Mouse (Mus musculus): ENCODE data around the gene Tcf3. TPM values are rescaled to one million over a fixed set of nuclear protein-coding genes. Genes with fewer than 3 reads are reported as not detected.

Gene Tcf3
- polyA plus RNA-seq, 1 experiment, result 341 TPM

DNA sequence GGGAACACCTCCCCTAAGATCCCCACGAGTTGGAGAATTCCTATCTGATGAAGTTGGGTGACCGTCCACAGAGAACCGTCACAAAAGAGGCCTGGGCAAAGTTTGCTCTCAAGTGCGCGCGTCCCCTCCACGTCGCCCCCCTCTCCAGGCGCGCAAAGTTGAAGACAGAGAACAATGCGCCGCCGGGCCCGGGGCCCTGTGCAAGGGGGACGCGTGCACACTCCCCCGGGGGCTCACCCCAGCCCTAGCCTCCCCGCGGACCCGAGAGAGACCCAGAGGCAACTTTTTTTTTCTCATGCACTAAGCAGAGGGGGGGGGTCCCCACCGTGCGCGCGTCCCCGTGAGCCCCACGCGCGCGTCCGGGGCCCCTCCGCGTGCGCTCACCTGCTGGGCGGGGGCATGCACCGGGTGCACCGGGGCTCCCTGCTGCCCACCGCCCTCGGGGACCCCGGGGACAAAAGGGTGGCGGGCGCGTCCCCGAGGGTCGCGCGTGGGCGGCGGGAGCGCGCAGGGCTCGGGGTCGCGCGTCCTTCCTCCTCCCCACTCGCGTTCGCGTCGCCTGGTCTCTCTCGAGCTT, 423 bp downstream of the Tcf3 start:
- WGBS, result 1% methylated on average over 60 of the region's 60 CpGs
- H3K4me3 ChIP-seq (ENCODE audit: control insufficient read depth, insufficient read depth, low read length), result peak overlapping the region; percentile 88
- H3K4me1 ChIP-seq (replicated peaks; ENCODE audit: control insufficient read depth, insufficient read depth, low read length), result peaks cover 22% of the 10 kb centered on the region
- DNase-seq, result peak; percentile 56
- H3K36me3 ChIP-seq (ENCODE audit: control insufficient read depth, insufficient read depth, low read length), result peaks cover 9% of the 10 kb centered on the region; the same call in 1 of the 2 replicates
- peak overlapping the region; percentile 83 for H3K27ac ChIP-seq (ENCODE audit: control insufficient read depth, insufficient read depth, low read length)
- H3K27me3 ChIP-seq (ENCODE audit: control insufficient read depth, insufficient read depth, low read length), result no peaks in the 10 kb centered on the region
- TF ChIP-seq CTCF (IDR thresholded peaks at IDR 0.05; ENCODE audit: borderline replicate concordance, control insufficient read depth, extremely low read depth, insufficient read depth, low read length, poor library complexity) (0 out of 2 replicates have a peak, but pooled peaks have one; percentile 32), POLR2A (IDR thresholded peaks at IDR 0.05; ENCODE audit: control insufficient read depth, extremely low read depth, insufficient read depth, low read length, poor library complexity) (no peak)

DNA sequence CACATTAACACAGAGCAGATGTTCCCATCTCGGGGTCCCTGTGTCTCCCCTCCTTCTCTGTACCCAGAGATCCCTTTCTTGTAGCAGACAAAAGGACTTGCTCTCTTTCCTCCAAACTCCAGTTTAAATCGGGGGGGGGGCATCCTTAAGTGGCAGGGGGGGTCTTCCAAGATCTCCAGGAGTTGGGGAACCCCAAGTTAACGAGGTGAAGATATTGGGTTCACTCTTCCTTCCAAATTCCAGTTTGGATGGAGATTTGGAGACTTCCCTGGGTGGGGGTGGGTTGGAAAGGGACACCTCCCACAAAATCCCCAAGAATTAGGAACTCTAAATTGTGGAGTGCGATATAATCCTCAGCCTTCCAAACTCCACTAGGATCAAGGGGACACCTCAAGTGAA, 1.1 kb downstream of the Tcf3 start:
- Histone ChIP-seq H3K27ac (ENCODE audit: control insufficient read depth, insufficient read depth, low read length) (peak overlapping the region; percentile 83), H3K36me3 (ENCODE audit: control insufficient read depth, insufficient read depth, low read length) (peaks cover 12% of the 10 kb centered on the region; the same call in 1 of the 2 replicates), H3K4me3 (ENCODE audit: control insufficient read depth, insufficient read depth, low read length) (peak overlapping the region; percentile 88), H3K4me1 (replicated peaks; ENCODE audit: control insufficient read depth, insufficient read depth, low read length) (peaks cover 22% of the 10 kb centered on the region), H3K27me3 (ENCODE audit: control insufficient read depth, insufficient read depth, low read length) (no peaks in the 10 kb centered on the region)
- TF ChIP-seq CTCF (IDR thresholded peaks at IDR 0.05; ENCODE audit: borderline replicate concordance, control insufficient read depth, extremely low read depth, insufficient read depth, low read length, poor library complexity), result no peak
- no peak for TF ChIP-seq POLR2A (IDR thresholded peaks at IDR 0.05; ENCODE audit: control insufficient read depth, extremely low read depth, insufficient read depth, low read length, poor library complexity)
- no peak for DNase-seq
- 3% methylated on average over 4 of the region's 4 CpGs for WGBS

DNA sequence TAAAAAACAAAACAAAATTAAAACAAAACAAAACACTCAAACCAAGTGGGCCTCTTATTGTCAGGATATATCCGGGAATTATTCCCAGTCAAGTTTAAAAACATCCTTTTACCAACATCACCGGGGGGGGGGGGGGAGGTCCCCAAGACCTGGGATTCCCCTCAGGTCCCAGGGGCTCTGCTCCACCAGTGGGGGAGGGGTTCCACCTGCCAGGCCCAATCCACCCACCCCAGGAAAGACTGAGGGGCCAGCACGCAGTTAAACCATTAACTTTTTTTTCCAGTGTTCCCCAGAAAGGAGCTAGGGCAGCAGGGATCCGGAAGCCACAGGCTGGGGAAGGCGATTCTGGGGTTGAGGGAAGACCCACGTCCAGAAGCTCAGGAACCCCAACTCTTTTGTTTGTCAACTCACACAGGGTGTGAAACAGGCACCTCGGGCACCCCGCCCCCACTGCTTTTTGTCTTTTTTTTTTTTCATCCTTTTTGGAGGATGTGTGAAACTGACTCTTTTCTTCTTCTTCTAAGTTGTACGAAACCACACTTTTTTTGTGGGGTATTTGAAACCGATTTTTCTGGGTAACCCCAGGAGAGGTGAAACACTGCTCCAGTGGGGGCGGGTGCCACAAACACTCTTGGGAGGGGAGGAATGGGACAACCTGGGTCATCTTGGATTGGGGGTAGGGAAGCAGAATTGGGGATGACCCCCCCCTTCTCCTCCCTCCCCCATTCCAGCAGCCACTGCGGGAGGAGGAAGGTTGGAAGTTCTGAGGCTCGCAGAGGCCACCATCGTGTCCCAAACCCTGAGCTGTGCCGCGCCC, 1.7 kb downstream of the Tcf3 start:
- H3K27ac ChIP-seq (ENCODE audit: control insufficient read depth, insufficient read depth, low read length), result peak overlapping the region; percentile 83

DNA sequence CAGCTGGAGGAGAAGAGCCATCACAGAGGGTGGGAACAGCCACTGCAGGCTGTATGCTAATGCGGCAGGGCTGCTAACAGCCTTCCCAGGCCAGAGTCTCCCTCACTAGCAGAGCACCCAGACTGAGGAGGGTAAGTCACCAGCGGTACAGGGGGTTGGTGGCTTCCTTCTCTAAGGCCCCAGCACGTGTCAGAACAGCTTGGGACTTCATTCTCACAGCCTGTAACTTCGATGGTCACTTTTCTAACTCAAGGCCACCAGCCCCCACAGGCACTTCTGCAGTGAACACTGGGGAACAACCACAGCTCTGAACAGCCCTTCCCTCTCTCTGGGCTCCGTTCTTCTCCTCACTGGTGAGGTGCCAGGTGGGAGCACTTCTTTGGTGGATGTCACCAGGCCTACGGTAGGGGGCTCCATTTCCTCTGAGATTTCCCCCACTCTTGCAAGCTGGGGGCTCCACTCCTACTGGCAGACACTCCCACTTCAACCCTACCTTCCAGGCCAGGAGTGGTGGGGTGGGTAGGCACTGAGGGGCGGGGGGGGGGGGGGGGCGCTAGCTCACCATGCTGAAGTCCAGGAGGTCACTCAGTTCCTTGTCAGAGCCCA, 3.0 kb downstream of the Tcf3 start:
- WGBS, result 80% methylated on average over 8 of the region's 8 CpGs
- H3K27me3 ChIP-seq (ENCODE audit: control insufficient read depth, insufficient read depth, low read length), result no peaks in the 10 kb centered on the region
- no peak overlapping the region for H3K4me3 ChIP-seq (ENCODE audit: control insufficient read depth, insufficient read depth, low read length)
- peaks cover 30% of the 10 kb centered on the region for H3K36me3 ChIP-seq (ENCODE audit: control insufficient read depth, insufficient read depth, low read length)
- DNase-seq, result peak; percentile 37
- peaks cover 22% of the 10 kb centered on the region for H3K4me1 ChIP-seq (replicated peaks; ENCODE audit: control insufficient read depth, insufficient read depth, low read length)
- no peak overlapping the region for H3K27ac ChIP-seq (ENCODE audit: control insufficient read depth, insufficient read depth, low read length)
- TF ChIP-seq POLR2A (IDR thresholded peaks at IDR 0.05; ENCODE audit: control insufficient read depth, extremely low read depth, insufficient read depth, low read length, poor library complexity) (no peak), CTCF (IDR thresholded peaks at IDR 0.05; ENCODE audit: borderline replicate concordance, control insufficient read depth, extremely low read depth, insufficient read depth, low read length, poor library complexity) (no peak)

More for the DNA sequence above, 1.7 kb downstream of the Tcf3 start:
- peak; percentile 57 for DNase-seq
- H3K27me3 ChIP-seq (ENCODE audit: control insufficient read depth, insufficient read depth, low read length), result no peaks in the 10 kb centered on the region
- WGBS, result 7% methylated on average over 16 of the region's 16 CpGs
- no peak for TF ChIP-seq CTCF (IDR thresholded peaks at IDR 0.05; ENCODE audit: borderline replicate concordance, control insufficient read depth, extremely low read depth, insufficient read depth, low read length, poor library complexity)
- H3K36me3 ChIP-seq (ENCODE audit: control insufficient read depth, insufficient read depth, low read length), result peaks cover 17% of the 10 kb centered on the region
- peaks cover 22% of the 10 kb centered on the region for H3K4me1 ChIP-seq (replicated peaks; ENCODE audit: control insufficient read depth, insufficient read depth, low read length)
- peak overlapping the region; percentile 88 for H3K4me3 ChIP-seq (ENCODE audit: control insufficient read depth, insufficient read depth, low read length)

DNA sequence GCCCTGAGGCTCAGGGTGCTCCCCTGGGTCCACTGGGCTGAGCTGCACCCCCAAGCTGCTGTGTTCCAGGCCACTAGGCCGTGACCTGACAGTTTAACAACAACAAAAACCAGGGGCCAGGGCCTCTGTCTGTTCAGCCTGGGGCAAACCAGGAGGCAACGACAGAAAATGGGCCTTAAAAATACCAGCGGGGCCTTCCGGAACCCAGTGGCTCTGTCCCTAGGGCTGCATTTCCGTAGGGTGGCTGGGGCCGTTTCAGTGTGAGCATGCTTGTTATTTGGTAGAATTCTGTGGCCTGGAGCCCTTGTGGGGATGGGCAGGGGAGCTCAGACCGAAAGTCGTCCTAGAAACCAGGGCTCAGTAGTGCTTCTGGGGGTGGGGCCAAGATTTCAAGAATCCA, 3.6 kb downstream of the Tcf3 start:
- Histone ChIP-seq H3K27ac (ENCODE audit: control insufficient read depth, insufficient read depth, low read length) (no peak overlapping the region), H3K4me1 (replicated peaks; ENCODE audit: control insufficient read depth, insufficient read depth, low read length) (peaks cover 21% of the 10 kb centered on the region), H3K27me3 (ENCODE audit: control insufficient read depth, insufficient read depth, low read length) (no peaks in the 10 kb centered on the region), H3K4me3 (ENCODE audit: control insufficient read depth, insufficient read depth, low read length) (no peak overlapping the region), H3K36me3 (ENCODE audit: control insufficient read depth, insufficient read depth, low read length) (peaks cover 37% of the 10 kb centered on the region)
- TF ChIP-seq POLR2A (IDR thresholded peaks at IDR 0.05; ENCODE audit: control insufficient read depth, extremely low read depth, insufficient read depth, low read length, poor library complexity) (no peak), CTCF (IDR thresholded peaks at IDR 0.05; ENCODE audit: borderline replicate concordance, control insufficient read depth, extremely low read depth, insufficient read depth, low read length, poor library complexity) (no peak)
- no peak for DNase-seq
- 95% methylated on average over 8 of the region's 8 CpGs for WGBS

DNA sequence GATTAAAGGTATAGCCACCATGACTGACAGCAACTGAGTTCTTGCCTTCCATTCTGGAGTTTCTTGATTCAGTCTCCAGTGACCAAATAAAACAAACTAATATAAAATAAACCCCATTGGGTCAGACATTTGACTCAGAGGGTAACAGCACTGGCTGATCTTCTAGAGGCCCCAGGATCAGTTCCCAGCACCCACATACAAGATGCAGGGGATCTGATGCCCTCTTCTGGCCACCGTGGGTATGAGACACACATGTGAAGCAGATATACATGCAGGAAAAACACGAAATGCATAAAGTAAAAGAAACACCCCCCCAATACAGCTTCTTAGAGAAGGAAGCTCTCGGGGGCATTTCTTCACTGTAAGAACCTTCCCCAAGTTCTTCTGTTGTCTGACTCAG, 8.4 kb downstream of the Tcf3 start:
- no peak for TF ChIP-seq CTCF (IDR thresholded peaks at IDR 0.05; ENCODE audit: borderline replicate concordance, control insufficient read depth, extremely low read depth, insufficient read depth, low read length, poor library complexity)
- no peak for TF ChIP-seq POLR2A (IDR thresholded peaks at IDR 0.05; ENCODE audit: control insufficient read depth, extremely low read depth, insufficient read depth, low read length, poor library complexity)
- H3K4me3 ChIP-seq (ENCODE audit: control insufficient read depth, insufficient read depth, low read length), result no peak overlapping the region
- H3K27ac ChIP-seq (ENCODE audit: control insufficient read depth, insufficient read depth, low read length), result no peak overlapping the region
- no peaks in the 10 kb centered on the region for H3K4me1 ChIP-seq (replicated peaks; ENCODE audit: control insufficient read depth, insufficient read depth, low read length)
- H3K27me3 ChIP-seq (ENCODE audit: control insufficient read depth, insufficient read depth, low read length), result no peaks in the 10 kb centered on the region
- 93% methylated on average over 3 of the region's 3 CpGs for WGBS
- DNase-seq, result no peak
- peaks cover 54% of the 10 kb centered on the region for H3K36me3 ChIP-seq (ENCODE audit: control insufficient read depth, insufficient read depth, low read length)

Data from thymus, adult 2 months (tissue).